Mouse (Mus musculus): ENCODE data around the gene Hist1h1t.

GRCm38 (mm10) chr13:23700786-23701520 is 5.3 kb downstream of the Hist1h1t start:
- peak; percentile 75 for TF ChIP-seq CTCF (IDR thresholded peaks at IDR 0.05; ENCODE audit: low read depth, low read length)
- TF ChIP-seq POLR2A (IDR thresholded peaks at IDR 0.05; ENCODE audit: borderline replicate concordance, low read depth, low read length): no peak

Measured in bone marrow macrophage, adult 2 months (primary cell).